Mouse (Mus musculus) lung, adult 2 months (tissue): ENCODE results near the gene Ruvbl2. TPM values are rescaled to one million over a fixed set of nuclear protein-coding genes. Genes with fewer than 3 reads are reported as not detected.
"Not testable (repeated sequence)": the region's sequence is repeated elsewhere in the genome, so short reads cannot be mapped to it uniquely, and the experiment has no call there.

Source experiments
- DNase-seq: peaks from one replicate; pipeline ENCODE4 v3.0.0; 2022
- H3K4me1 ChIP-seq: fragments of 200-500 bp; 2 replicates; pipeline ENCODE4 v1.6.1; 2011; ENCODE audit warnings: low read length; ENCODE audit not compliant: control insufficient read depth, insufficient read depth
- H3K4me3 ChIP-seq: fragments of 200-500 bp; replicated peaks from 2 replicates; pipeline ENCODE3; 2011; ENCODE audit warnings: low read depth, mild to moderate bottlenecking, control low read depth, low read length; ENCODE audit errors: extremely low read depth
- CTCF ChIP-seq: fragments of 200-500 bp; IDR thresholded peaks from 2 replicates; pipeline ENCODE4 v1.5.1; 2011; ENCODE audit warnings: mild to moderate bottlenecking, low read length, control low read depth; ENCODE audit not compliant: insufficient read depth
- POLR2A ChIP-seq: fragments of 200-500 bp; IDR thresholded peaks from 2 replicates; pipeline ENCODE4 v1.6.1; 2011; ENCODE audit warnings: low read depth, mild to moderate bottlenecking, control low read depth, low read length, borderline replicate concordance; ENCODE audit errors: extremely low read depth
- WGBS: fragments of 180-500 bp; shearing (Covaris S2); methylation state at CpG from one replicate; pipeline ENCODE4 v1.1.7; 2018; 5-methylcytosine and 5-hydroxymethylcytosine counted together
- polyA plus RNA-seq: library from polyadenylated mRNA; depleted of rRNA; stranded (reverse); fragments of >200 nt; gene quantifications from 2 replicates; pipeline ENCODE4 v1.2.3, GENCODE M21; 2012; rRNA removed

The Ruvbl2 gene
- 61.1 and 61.7 TPM in 2 replicates for polyA plus RNA-seq

GRCm38 (mm10) chr7:45437521-45438276 is at the start of gene Ruvbl2:
Ruvbl2 (minus strand) TSS chr7:45438096.
- DNase-seq: peak; percentile 50
- Histone ChIP-seq H3K4me1 (peaks cover 9% of the 10 kb centered on the region), H3K4me3 (no peak within 1 kb of the TSS)
- TF ChIP-seq CTCF (peak; percentile 7; the same call in 1 of the 2 replicates), POLR2A (0 out of 2 replicates have a peak, but pooled peaks have one; percentile 26)
- WGBS: 41% methylated on average over 19 of the region's 19 CpGs

- DNase-seq: no peak
- Histone ChIP-seq H3K4me1 (peaks cover 3% of the 10 kb centered on the region; the same call in 1 of the 2 replicates), H3K4me3 (no peak within 1 kb of the TSS)
- TF ChIP-seq POLR2A (no peak), CTCF (no peak)
- 78% methylated on average over 12 of the region's 12 CpGs for WGBS
Measured at GRCm38 (mm10) chr7:45486761-45487415, 49.0 kb upstream of the Ruvbl2 start, which contains the start of gene Gm45808. Gm45808 (minus strand) TSS chr7:45486811.

DNA sequence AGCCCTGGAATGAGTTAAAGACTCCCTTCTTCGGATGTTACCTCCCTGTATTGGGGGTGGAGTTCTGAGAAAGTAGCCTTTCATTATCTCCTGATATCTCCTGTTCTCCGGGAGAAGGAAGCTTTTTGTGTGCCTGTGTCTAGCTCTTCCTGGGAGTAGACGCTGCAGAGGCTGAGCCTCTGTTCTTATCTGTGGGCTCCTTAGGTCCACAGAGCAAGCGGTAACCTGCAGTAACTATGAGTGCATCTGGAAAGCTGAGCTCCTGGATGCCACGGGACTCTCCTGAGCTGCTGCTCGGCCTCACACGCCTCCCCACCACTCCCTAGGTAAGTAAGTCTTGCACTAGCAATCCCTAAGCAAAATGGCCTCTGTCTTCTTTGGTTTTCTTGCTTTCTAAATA is 48.3 kb upstream of the Ruvbl2 start:
- 62% methylated on average over 7 of the region's 7 CpGs for WGBS
- no peak overlapping the region for H3K4me3 ChIP-seq
- TF ChIP-seq POLR2A (no peak), CTCF (no peak)

GRCm38 (mm10) chr7:45484985-45485384 is 47.1 kb upstream of the Ruvbl2 start:
- DNase-seq, H3K4me1 ChIP-seq, H3K4me3 ChIP-seq: not testable (repeated sequence)
- WGBS: 89% methylated on average over 5 of the region's 5 CpGs

More for the DNA sequence above, 48.3 kb upstream of the Ruvbl2 start:
- H3K4me1 ChIP-seq: peaks cover 3% of the 10 kb centered on the region; the same call in 1 of the 2 replicates
- no peak for DNase-seq

GRCm38 (mm10) chr7:45482166-45482565 is 44.3 kb upstream of the Ruvbl2 start:
- TF ChIP-seq POLR2A: no peak
- TF ChIP-seq CTCF: no peak
- 74% methylated on average over 1 of the region's 1 CpGs for WGBS
- Histone ChIP-seq H3K4me1 (no peaks in the 10 kb centered on the region), H3K4me3 (no peak overlapping the region)
- no peak for DNase-seq

- 42% methylated on average over 15 of the region's 15 CpGs for WGBS
- TF ChIP-seq CTCF (no peak), POLR2A (no peak)
- DNase-seq: peak; percentile 57
- H3K4me1 ChIP-seq: no peaks in the 10 kb centered on the region
- no peak within 1 kb of the TSS for H3K4me3 ChIP-seq
Measured at GRCm38 (mm10) chr7:45481374-45481927, 43.6 kb upstream of the Ruvbl2 start, which contains the start of gene Tulp2. Tulp2 (plus strand) TSS chr7:45481877.

- WGBS: 81% methylated on average over 3 of the region's 4 CpGs
- DNase-seq, H3K4me1 ChIP-seq, H3K4me3 ChIP-seq: not testable (repeated sequence)
Measured at GRCm38 (mm10) chr7:45480310-45480709, 42.4 kb upstream of the Ruvbl2 start.

- DNase-seq: no peak
- no peak overlapping the region for H3K4me3 ChIP-seq
- no peaks in the 10 kb centered on the region for H3K4me1 ChIP-seq
- 96% methylated on average over 7 of the region's 7 CpGs for WGBS
- no peak for TF ChIP-seq CTCF
- TF ChIP-seq POLR2A: no peak
Measured at GRCm38 (mm10) chr7:45478774-45479173, 40.9 kb upstream of the Ruvbl2 start.

GRCm38 (mm10) chr7:45477003-45477402 is 39.1 kb upstream of the Ruvbl2 start:
- TF ChIP-seq CTCF (peak; percentile 65), POLR2A (no peak)
- WGBS: 1% methylated on average over 3 of the region's 3 CpGs
- no peak overlapping the region for H3K4me3 ChIP-seq
- H3K4me1 ChIP-seq: no peaks in the 10 kb centered on the region
- peak; percentile 58 for DNase-seq
